Mouse (Mus musculus) spleen, embryonic (tissue): Measurements from ENCODE around the gene Gm5934.
"Not testable (repeated sequence)": the region's sequence is repeated elsewhere in the genome, so short reads cannot be mapped to it uniquely, and the experiment has no call there.

Experiments
- CTCF ChIA-PET: fragments of 350-600 bp; sonication (Branson Sonifier 250); formaldehyde crosslinking; loops from one replicate; lab custom pipeline; 2022; lab: Charles Lee

The Gm5934 gene

DNA sequence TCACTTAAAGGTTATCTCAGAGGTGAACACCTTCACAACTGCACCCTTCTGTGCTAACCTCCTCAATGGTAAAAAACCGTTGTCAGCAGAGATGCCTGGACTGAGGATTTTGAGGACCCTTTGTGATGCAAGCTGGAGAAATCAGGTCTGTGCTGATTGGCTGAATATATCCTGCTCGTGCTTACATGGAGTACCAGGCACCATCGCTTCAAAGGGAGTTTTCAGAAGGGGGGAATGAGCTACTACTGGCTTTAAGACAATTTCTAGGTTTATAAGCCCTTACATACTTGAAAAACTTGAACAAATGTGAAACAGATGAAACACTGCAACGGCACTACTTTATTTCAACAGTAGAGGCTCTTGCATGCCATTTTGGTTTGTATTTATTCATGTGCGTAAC, at the start of gene Gm5934:
Gm5934 (minus strand) TSS at position 101 of the 400 bp plus-strand sequence.
- CTCF ChIA-PET = not testable (repeated sequence)
